Mouse (Mus musculus): Measurements from ENCODE around the gene Pknox1. TPM values are rescaled to one million over a fixed set of nuclear protein-coding genes. Genes with fewer than 3 reads are reported as not detected.
A peak's percentile ranks its signal among the peaks of the same experiment; 100 is the strongest.

Gene Pknox1
- polyA plus RNA-seq, 1 experiment: 14.3 TPM

- Histone ChIP-seq H3K4me3 (ENCODE audit: insufficient read depth, low read length) (no peak overlapping the region), H3K27ac (ENCODE audit: insufficient read depth, low read depth, low read length) (no peak overlapping the region), H3K4me1 (ENCODE audit: control insufficient read depth, insufficient read depth, low read length) (no peaks in the 10 kb centered on the region)
- TF ChIP-seq CTCF (IDR thresholded peaks at IDR 0.05; ENCODE audit: low read depth, low read length) (no peak), POLR2A (IDR thresholded peaks at IDR 0.05; ENCODE audit: borderline replicate concordance, low read depth, low read length) (no peak)
These were observed 45.4 kb downstream of the Pknox1 start for GRCm38 (mm10) chr17:31609895-31610294.

GRCm38 (mm10) chr17:31613086-31613755, 48.7 kb downstream of the Pknox1 start:
- TF ChIP-seq CTCF (IDR thresholded peaks at IDR 0.05; ENCODE audit: low read depth, low read length): no peak
- no peak for TF ChIP-seq POLR2A (IDR thresholded peaks at IDR 0.05; ENCODE audit: borderline replicate concordance, low read depth, low read length)
- H3K4me3 ChIP-seq (ENCODE audit: insufficient read depth, low read length): no peak overlapping the region
- no peaks in the 10 kb centered on the region for H3K4me1 ChIP-seq (ENCODE audit: control insufficient read depth, insufficient read depth, low read length)
- H3K27ac ChIP-seq (ENCODE audit: insufficient read depth, low read depth, low read length): no peak overlapping the region

- TF ChIP-seq CTCF (IDR thresholded peaks at IDR 0.05; ENCODE audit: low read depth, low read length): no peak
- no peak for TF ChIP-seq POLR2A (IDR thresholded peaks at IDR 0.05; ENCODE audit: borderline replicate concordance, low read depth, low read length)
- H3K4me1 ChIP-seq (ENCODE audit: control insufficient read depth, insufficient read depth, low read length): no peaks in the 10 kb centered on the region
These were observed 58.6 kb downstream of the Pknox1 start for GRCm38 (mm10) chr17:31623101-31623500.

GRCm38 (mm10) chr17:31627961-31628360, 63.4 kb downstream of the Pknox1 start:
- no peak overlapping the region for H3K27ac ChIP-seq (ENCODE audit: insufficient read depth, low read depth, low read length)
- no peak overlapping the region for H3K4me3 ChIP-seq (ENCODE audit: insufficient read depth, low read length)
- H3K4me1 ChIP-seq (ENCODE audit: control insufficient read depth, insufficient read depth, low read length): no peaks in the 10 kb centered on the region
- TF ChIP-seq POLR2A (IDR thresholded peaks at IDR 0.05; ENCODE audit: borderline replicate concordance, low read depth, low read length): no peak
- TF ChIP-seq CTCF (IDR thresholded peaks at IDR 0.05; ENCODE audit: low read depth, low read length): no peak

More at GRCm38 (mm10) chr17:31623101-31623500, 58.6 kb downstream of the Pknox1 start:
- H3K27ac ChIP-seq (ENCODE audit: insufficient read depth, low read depth, low read length): no peak overlapping the region
- H3K4me3 ChIP-seq (ENCODE audit: insufficient read depth, low read length): no peak overlapping the region

DNA sequence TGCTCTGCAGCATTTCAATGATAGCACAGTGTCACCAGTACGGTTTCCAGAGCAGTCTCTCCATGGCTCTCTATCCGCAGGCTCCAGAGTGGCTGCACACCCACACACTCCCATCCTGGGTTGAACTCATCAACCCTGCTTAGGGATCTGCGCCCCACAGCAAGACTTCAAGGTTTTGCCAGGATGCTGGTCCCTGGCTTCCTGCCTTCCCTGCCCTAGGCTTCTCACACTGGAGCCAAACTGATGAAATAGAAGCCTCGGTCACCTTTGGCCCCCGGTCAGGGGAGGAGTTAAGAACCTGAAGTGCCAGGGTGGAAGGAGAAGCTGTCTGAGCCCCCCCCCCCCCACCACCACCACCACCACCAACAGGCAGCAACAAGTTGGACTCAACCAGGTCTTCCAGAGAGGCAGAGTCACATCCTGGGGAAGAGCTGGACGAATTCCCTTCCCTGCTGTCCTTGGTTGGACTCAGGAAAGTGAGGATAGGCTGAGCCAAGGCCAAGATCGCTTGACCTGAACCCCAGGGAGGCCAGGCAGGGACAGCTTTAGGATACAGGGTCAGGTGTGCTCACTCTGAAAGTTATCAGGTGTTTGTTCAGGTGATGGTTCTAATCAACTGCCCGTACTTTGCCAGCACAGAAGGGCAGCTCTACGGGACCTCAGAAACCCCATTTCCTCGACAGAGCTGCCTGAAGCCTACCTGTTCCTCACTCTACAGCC, 66.7 kb downstream of the Pknox1 start:
- Histone ChIP-seq H3K4me1 (ENCODE audit: control insufficient read depth, insufficient read depth, low read length) (0 out of 2 replicates have a peak, but pooled peaks cover 3% of the 10 kb centered on the region), H3K27ac (ENCODE audit: insufficient read depth, low read depth, low read length) (no peak overlapping the region), H3K4me3 (ENCODE audit: insufficient read depth, low read length) (no peak overlapping the region)
- TF ChIP-seq CTCF (IDR thresholded peaks at IDR 0.05; ENCODE audit: low read depth, low read length): no peak
- no peak for TF ChIP-seq POLR2A (IDR thresholded peaks at IDR 0.05; ENCODE audit: borderline replicate concordance, low read depth, low read length)

GRCm38 (mm10) chr17:31633007-31633406, 68.5 kb downstream of the Pknox1 start:
- TF ChIP-seq CTCF (IDR thresholded peaks at IDR 0.05; ENCODE audit: low read depth, low read length) (no peak), POLR2A (IDR thresholded peaks at IDR 0.05; ENCODE audit: borderline replicate concordance, low read depth, low read length) (no peak)
- no peak overlapping the region for H3K27ac ChIP-seq (ENCODE audit: insufficient read depth, low read depth, low read length)
- H3K4me1 ChIP-seq (ENCODE audit: control insufficient read depth, insufficient read depth, low read length): 0 out of 2 replicates have a peak, but pooled peaks cover 7% of the 10 kb centered on the region
- H3K4me3 ChIP-seq (ENCODE audit: insufficient read depth, low read length): no peak overlapping the region

DNA sequence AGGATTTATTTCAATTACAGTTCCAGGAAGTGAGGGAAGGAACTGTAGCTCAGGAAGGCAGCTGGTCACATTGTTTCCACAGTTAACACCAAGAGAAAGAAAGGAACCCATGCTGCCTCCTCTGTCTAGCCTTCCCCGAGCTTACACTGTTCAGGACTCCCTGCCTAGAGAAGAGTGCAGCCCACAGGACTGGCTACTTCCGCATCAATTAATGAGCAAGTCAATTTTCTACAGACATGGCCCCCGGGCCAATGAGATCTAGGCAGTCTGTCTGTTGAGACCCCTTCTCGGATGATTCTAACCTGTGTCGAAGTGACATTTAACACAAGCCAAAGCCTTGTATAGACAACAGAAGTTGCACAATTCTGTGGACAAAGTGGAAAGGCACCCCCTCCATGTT, 70.4 kb downstream of the Pknox1 start:
- no peak overlapping the region for H3K27ac ChIP-seq (ENCODE audit: insufficient read depth, low read depth, low read length)
- H3K4me1 ChIP-seq (ENCODE audit: control insufficient read depth, insufficient read depth, low read length): peaks cover 7% of the 10 kb centered on the region
- no peak overlapping the region for H3K4me3 ChIP-seq (ENCODE audit: insufficient read depth, low read length)
- TF ChIP-seq POLR2A (IDR thresholded peaks at IDR 0.05; ENCODE audit: borderline replicate concordance, low read depth, low read length): no peak
- TF ChIP-seq CTCF (IDR thresholded peaks at IDR 0.05; ENCODE audit: low read depth, low read length): no peak

DNA sequence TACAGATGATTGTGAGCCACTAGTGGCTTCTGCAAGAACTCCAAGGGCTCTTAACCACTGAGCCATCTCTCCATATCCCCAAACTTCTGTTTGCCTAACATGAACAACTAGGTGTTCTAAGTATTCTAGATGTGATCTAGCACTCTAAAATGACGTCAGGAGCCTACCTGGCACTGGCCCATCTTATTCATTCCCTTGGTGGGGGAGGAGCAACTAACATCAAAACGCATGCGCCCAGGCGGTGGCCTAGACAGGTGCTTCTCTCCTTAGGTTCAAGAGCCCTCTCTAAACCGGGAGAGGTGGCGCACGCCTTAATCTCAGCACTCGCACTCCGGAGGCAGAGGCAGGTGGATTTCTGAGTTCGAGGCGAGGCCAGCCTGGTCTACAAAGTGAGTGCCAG, 71.2 kb downstream of the Pknox1 start:
- Histone ChIP-seq H3K4me1 (ENCODE audit: control insufficient read depth, insufficient read depth, low read length) (peaks cover 10% of the 10 kb centered on the region), H3K4me3 (ENCODE audit: insufficient read depth, low read length) (no peak overlapping the region), H3K27ac (ENCODE audit: insufficient read depth, low read depth, low read length) (no peak overlapping the region)
- TF ChIP-seq CTCF (IDR thresholded peaks at IDR 0.05; ENCODE audit: low read depth, low read length): no peak
- TF ChIP-seq POLR2A (IDR thresholded peaks at IDR 0.05; ENCODE audit: borderline replicate concordance, low read depth, low read length): no peak

DNA sequence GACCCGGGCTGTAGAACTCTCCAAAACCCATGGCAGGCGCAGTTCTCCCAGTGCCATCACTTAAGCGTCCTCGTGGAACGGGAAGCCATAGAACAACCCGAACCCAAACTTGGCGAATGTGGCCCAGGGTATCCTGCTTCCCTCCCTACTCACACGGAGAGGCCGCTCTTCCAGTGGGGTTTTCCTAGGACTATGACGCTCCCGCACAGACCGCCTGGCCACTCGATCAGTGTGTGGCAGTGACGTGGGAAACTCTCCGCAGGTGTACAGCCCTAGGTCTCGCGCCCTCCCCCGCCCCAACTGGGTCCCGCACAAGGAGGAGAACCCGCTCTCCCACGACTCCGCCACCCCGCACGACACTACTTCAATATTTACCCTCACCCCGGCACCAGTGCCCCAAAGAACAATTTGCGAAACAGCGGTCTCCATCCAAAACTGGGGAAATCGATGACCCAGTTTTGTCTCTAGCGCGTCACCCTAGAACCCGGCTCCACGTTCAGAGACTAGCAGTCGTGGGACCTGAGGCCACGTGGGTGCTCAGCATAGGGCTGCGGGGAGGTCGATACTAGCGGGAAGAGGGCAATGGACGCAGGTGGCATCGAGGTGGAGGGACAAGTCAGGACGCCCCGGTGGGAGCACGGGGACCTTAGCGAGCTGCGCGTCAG, 71.9 kb downstream of the Pknox1 start:
- H3K4me1 ChIP-seq (ENCODE audit: control insufficient read depth, insufficient read depth, low read length): peaks cover 10% of the 10 kb centered on the region
- no peak overlapping the region for H3K27ac ChIP-seq (ENCODE audit: insufficient read depth, low read depth, low read length)
- peak overlapping the region; percentile 63 for H3K4me3 ChIP-seq (ENCODE audit: insufficient read depth, low read length)
- TF ChIP-seq CTCF (IDR thresholded peaks at IDR 0.05; ENCODE audit: low read depth, low read length) (no peak), POLR2A (IDR thresholded peaks at IDR 0.05; ENCODE audit: borderline replicate concordance, low read depth, low read length) (no peak)
